Mouse (Mus musculus) frontal cortex, postnatal 36 days (tissue): ENCODE data around the gene Nutm2.
A peak's percentile ranks its signal among the peaks of the same experiment; 100 is the strongest.
"Not testable (repeated sequence)": the region's sequence is repeated elsewhere in the genome, so short reads cannot be mapped to it uniquely, and the experiment has no call there.

Experiments
- DNase-seq, 2 experiments: peaks; one replicate each; pipeline ENCODE4 v3.0.0; 2022; ENCODE audit warnings: low spot score in 2 of 2

Gene Nutm2

GRCm38 (mm10) chr13:50467007-50467406 lies at the start of gene Nutm2:
TSS of gene Nutm2 (plus strand) at chr13:50467307.
- no peak for DNase-seq

GRCm38 (mm10) chr13:50417389-50418183 lies 49.5 kb upstream of the Nutm2 start, which contains the start of gene Fbxw17:
TSS of gene Fbxw17 (plus strand) at chr13:50417864.
- peak; percentile 80 to 81 for DNase-seq

- no peak for DNase-seq
Measured at GRCm38 (mm10) chr13:50418421-50418820, 48.7 kb upstream of the Nutm2 start.

GRCm38 (mm10) chr13:50423625-50424209 lies 43.4 kb upstream of the Nutm2 start:
- no peak for DNase-seq

- DNase-seq: no peak
Measured at GRCm38 (mm10) chr13:50424517-50424916, 42.6 kb upstream of the Nutm2 start.

GRCm38 (mm10) chr13:50426686-50427085 lies 40.4 kb upstream of the Nutm2 start:
- no peak for DNase-seq

- DNase-seq: no peak
Measured at GRCm38 (mm10) chr13:50443812-50444211, 23.3 kb upstream of the Nutm2 start, which contains the start of gene Gm47429. TSS of gene Gm47429 (minus strand) at chr13:50443912.

GRCm38 (mm10) chr13:50445261-50445660 lies 21.8 kb upstream of the Nutm2 start:
- DNase-seq: no peak

GRCm38 (mm10) chr13:50452266-50452665 lies 14.8 kb upstream of the Nutm2 start:
- not testable (repeated sequence) for DNase-seq

- no peak for DNase-seq
Measured at GRCm38 (mm10) chr13:50453426-50453825, 13.7 kb upstream of the Nutm2 start.

GRCm38 (mm10) chr13:50460433-50460832 lies 6.7 kb upstream of the Nutm2 start:
- not testable (repeated sequence) for DNase-seq

GRCm38 (mm10) chr13:50464621-50465562 lies 2.2 kb upstream of the Nutm2 start:
- no peak for DNase-seq

- not testable (repeated sequence) for DNase-seq
Measured at GRCm38 (mm10) chr13:50488510-50488909, 21.4 kb downstream of the Nutm2 start.

- not testable (repeated sequence) for DNase-seq
Measured at GRCm38 (mm10) chr13:50510470-50511343, 43.6 kb downstream of the Nutm2 start.
